Mouse (Mus musculus) gastrocnemius, postnatal 25 days (tissue): ENCODE results near the gene Frmd6. TPM values are rescaled to one million over a fixed set of nuclear protein-coding genes. Genes with fewer than 3 reads are reported as not detected.

Experiments used
- DNase-seq: peaks from one replicate; pipeline ENCODE4 v3.0.0; 2022
- total RNA-seq, 2 experiments: library from RNA; stranded (reverse); gene quantifications; 1 replicate in 1 of 2; 2 replicates in 1 of 2; pipeline ENCODE4 v1.2.3; 2021

Gene Frmd6
- total RNA-seq, 2 experiments from 2014 or later: 13.6 to 16.1 TPM

- no peak for DNase-seq
These were observed 17.3 kb upstream of the Frmd6 start for GRCm38 (mm10) chr12:70807975-70808374.

- no peak for DNase-seq
These were observed 15.4 kb upstream of the Frmd6 start for GRCm38 (mm10) chr12:70809957-70810356.

- no peak for DNase-seq
These were observed 13.5 kb upstream of the Frmd6 start for GRCm38 (mm10) chr12:70811772-70812171.

GRCm38 (mm10) chr12:70812176-70812575, 13.1 kb upstream of the Frmd6 start:
- peak; percentile 42 for DNase-seq

- DNase-seq: no peak
These were observed 12.4 kb upstream of the Frmd6 start for GRCm38 (mm10) chr12:70812822-70813465.

- no peak for DNase-seq
These were observed 8.6 kb upstream of the Frmd6 start for GRCm38 (mm10) chr12:70816731-70817130.

GRCm38 (mm10) chr12:70824017-70824416, 1.3 kb upstream of the Frmd6 start:
- DNase-seq: no peak

- DNase-seq: no peak
These were observed 470 bp downstream of the Frmd6 start for GRCm38 (mm10) chr12:70825651-70826317.

- no peak for DNase-seq
These were observed 1.2 kb downstream of the Frmd6 start for GRCm38 (mm10) chr12:70826318-70827072.

- no peak for DNase-seq
These were observed 2.0 kb downstream of the Frmd6 start for GRCm38 (mm10) chr12:70827187-70827900.

GRCm38 (mm10) chr12:70827901-70828271, 2.6 kb downstream of the Frmd6 start:
- no peak for DNase-seq

- DNase-seq: peak; percentile 34
These were observed 5.8 kb downstream of the Frmd6 start for GRCm38 (mm10) chr12:70830982-70831566.

- DNase-seq: no peak
These were observed 7.1 kb downstream of the Frmd6 start for GRCm38 (mm10) chr12:70832216-70832998.

GRCm38 (mm10) chr12:70833050-70833449, 7.7 kb downstream of the Frmd6 start:
- DNase-seq: no peak

GRCm38 (mm10) chr12:70834043-70834442, 8.7 kb downstream of the Frmd6 start:
- DNase-seq: no peak

- DNase-seq: no peak
These were observed 9.7 kb downstream of the Frmd6 start for GRCm38 (mm10) chr12:70835004-70835403.

- peak; percentile 62 for DNase-seq
These were observed 12.5 kb downstream of the Frmd6 start for GRCm38 (mm10) chr12:70837792-70838321.

GRCm38 (mm10) chr12:70845371-70845770, 20.1 kb downstream of the Frmd6 start:
- no peak for DNase-seq

GRCm38 (mm10) chr12:70849024-70849423, 23.7 kb downstream of the Frmd6 start:
- no peak for DNase-seq

- DNase-seq: no peak
These were observed 24.4 kb downstream of the Frmd6 start for GRCm38 (mm10) chr12:70849517-70850291.
